Mouse (Mus musculus) ES-E14 (cell line): Measurements from ENCODE around the gene Ctdnep1.

Experiments
- ZC3H11A ChIP-seq: IDR thresholded peaks from 2 replicates; pipeline ENCODE4 v1.6.1; 2012; ENCODE audit warnings: low read depth, mild to moderate bottlenecking, inconsistent platforms, low read length, borderline replicate concordance
- ZNF384 ChIP-seq: IDR thresholded peaks from 2 replicates; pipeline ENCODE4 v1.6.1; 2012; ENCODE audit warnings: low read depth, low read length, inconsistent platforms

DNA sequence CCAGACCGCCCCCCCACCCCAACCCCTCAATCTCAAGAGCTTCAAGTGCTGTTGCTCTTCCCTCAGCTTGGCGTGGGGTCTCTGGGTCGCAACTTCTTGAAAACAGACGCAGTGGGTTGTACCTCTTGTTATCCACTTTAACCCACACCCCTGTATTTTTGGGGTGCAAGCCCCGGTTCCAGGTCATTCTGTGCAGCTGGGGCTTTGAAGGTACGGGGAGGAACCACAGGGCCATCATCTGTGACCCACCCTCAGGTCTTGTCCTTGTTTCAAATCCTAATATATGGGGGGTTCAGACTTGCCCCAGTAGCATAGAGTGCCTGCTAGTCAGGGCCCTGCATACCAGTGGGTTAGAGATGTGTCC is 43.2 kb downstream of the Ctdnep1 start:
- TF ChIP-seq ZNF384, result no peak
- no peak for TF ChIP-seq ZC3H11A
